Mouse (Mus musculus): Measurements from ENCODE around the gene Abcc12.

DNA sequence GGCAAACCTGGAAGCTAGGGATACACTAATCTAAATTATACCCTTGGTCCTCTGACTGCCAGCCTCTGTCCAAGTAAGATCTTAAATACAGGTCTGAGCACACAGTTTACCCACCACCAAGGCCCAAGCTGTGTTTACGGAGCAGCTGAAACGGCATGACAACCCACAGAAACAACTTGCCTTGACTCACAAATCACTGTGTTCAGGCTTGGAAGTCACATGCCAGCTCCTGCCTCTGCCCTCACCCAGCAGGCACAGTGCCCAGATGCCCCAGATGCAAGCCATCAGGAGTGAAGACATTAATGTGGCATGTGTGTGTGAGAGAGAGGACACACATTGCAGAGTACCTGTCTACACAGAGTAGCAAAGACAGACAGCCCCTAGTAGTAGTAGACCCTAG, 136.7 kb downstream of the Abcc12 start:
- no peak for TF ChIP-seq CTCF (IDR thresholded peaks at IDR 0.05; ENCODE audit: control insufficient read depth, insufficient read depth, insufficient replicate concordance, low read depth, low read length)
- no peak for TF ChIP-seq POLR2A (IDR thresholded peaks at IDR 0.05; ENCODE audit: control insufficient read depth, low read depth, low read length)
